Mouse (Mus musculus): ENCODE results near the gene Dctn5. TPM values are rescaled to one million over a fixed set of nuclear protein-coding genes. Genes with fewer than 3 reads are reported as not detected.

Gene Dctn5
- total RNA-seq, 2 experiments from 2014 or later = 32.5 to 32.6 TPM

GRCm38 (mm10) chr7:122160037-122160436 is 27.2 kb downstream of the Dctn5 start:
- no peak for DNase-seq

- no peak for DNase-seq
Measured at GRCm38 (mm10) chr7:122163766-122164165, 30.9 kb downstream of the Dctn5 start.

- DNase-seq = no peak
Measured at GRCm38 (mm10) chr7:122167203-122167602, 34.4 kb downstream of the Dctn5 start.

- no peak for DNase-seq
Measured at GRCm38 (mm10) chr7:122170705-122171104, 37.9 kb downstream of the Dctn5 start.

- no peak for DNase-seq
Measured at GRCm38 (mm10) chr7:122171613-122172012, 38.8 kb downstream of the Dctn5 start.

GRCm38 (mm10) chr7:122180720-122181119 is 47.9 kb downstream of the Dctn5 start:
- DNase-seq = no peak

- DNase-seq = no peak
Measured at GRCm38 (mm10) chr7:122184569-122184968, 51.7 kb downstream of the Dctn5 start.

GRCm38 (mm10) chr7:122186043-122186442 is 53.2 kb downstream of the Dctn5 start, which contains the start of gene Ern2:
Ern2 (minus strand) TSS chr7:122186207.
- DNase-seq = no peak

GRCm38 (mm10) chr7:122189484-122189883 is 56.6 kb downstream of the Dctn5 start:
- DNase-seq = peak; percentile 55

GRCm38 (mm10) chr7:122191097-122191496 is 58.3 kb downstream of the Dctn5 start:
- DNase-seq = no peak

GRCm38 (mm10) chr7:122193919-122194318 is 61.1 kb downstream of the Dctn5 start:
- DNase-seq = no peak

- DNase-seq = no peak
Measured at GRCm38 (mm10) chr7:122196771-122197170, 63.9 kb downstream of the Dctn5 start.

GRCm38 (mm10) chr7:122197306-122197705 is 64.5 kb downstream of the Dctn5 start:
- DNase-seq = peak; percentile 25

Other genes with a start within 250 kb of the Dctn5 start
- 1 to 10 TPM; 8.2 to 9.9 TPM for gene Cog7, start 151.3 kb upstream of the Dctn5 start, total RNA-seq (2021)
- 10 to 100 TPM; 21.3 to 27.3 TPM for gene Gga2, start 111.8 kb upstream of the Dctn5 start, total RNA-seq (2021)
- gene Ubfd1, start 65.9 kb upstream of the Dctn5 start, total RNA-seq (2021) = 10 to 100 TPM; 33.3 to 35.5 TPM
- 10 to 100 TPM; 11.0 to 11.9 TPM for gene Ears2, start 65.8 kb upstream of the Dctn5 start, total RNA-seq (2021)
- gene Ndufab1, start 31.2 kb upstream of the Dctn5 start, total RNA-seq (2021) = 100 to 1,000 TPM; 582 to 686 TPM
- gene Palb2, start 56 bp upstream of the Dctn5 start, total RNA-seq (2021) = 1 to 10 TPM; 1.4 to 1.6 TPM
- 1 to 10 TPM; 6.1 to 8.0 TPM for gene Plk1, start 26.4 kb downstream of the Dctn5 start, total RNA-seq (2021)
- gene Ern2, start 53.2 kb downstream of the Dctn5 start, total RNA-seq (2021) = not detected
- 1 to 10 TPM; 5.1 to 6.2 TPM for gene Chp2, start 86.5 kb downstream of the Dctn5 start, total RNA-seq (2021)
- 1 to 10 TPM; 2.9 to 4.2 TPM for gene Prkcb, start 155.7 kb downstream of the Dctn5 start, total RNA-seq (2021)

All from gastrocnemius, postnatal 10 days (tissue).